Mouse (Mus musculus): ENCODE data around the gene Adora3. TPM values are rescaled to one million over a fixed set of nuclear protein-coding genes. Genes with fewer than 3 reads are reported as not detected.
"Not testable (repeated sequence)": the region's sequence is repeated elsewhere in the genome, so short reads cannot be mapped to it uniquely, and the experiment has no call there.

Adora3 gene
- polyA plus RNA-seq, 1 experiment from 2014 or later = not detected

GRCm38 (mm10) chr3:105916455-105916854 lies 45.8 kb downstream of the Adora3 start:
- not testable (repeated sequence) for H3K4me1 ChIP-seq (ENCODE audit: control insufficient read depth, insufficient read depth, low read length); H3K9me3 ChIP-seq (ENCODE audit: control insufficient read depth, low read length); H3K9ac ChIP-seq (replicated peaks; ENCODE audit: low read length); H3K4me2 ChIP-seq (ENCODE audit: low read length); H3K36me3 ChIP-seq (ENCODE audit: control insufficient read depth, insufficient read depth, low read length); DNase-seq; H3K4me3 ChIP-seq (replicated peaks; ENCODE audit: low read depth, low read length); H3K27me3 ChIP-seq (ENCODE audit: control insufficient read depth, insufficient read depth, low read length); H3K27ac ChIP-seq (replicated peaks; ENCODE audit: low read depth, low read length); ATAC-seq (ENCODE audit: low FRiP score, low TSS enrichment)

- Histone ChIP-seq H3K4me3 (replicated peaks; ENCODE audit: low read depth, low read length) (no peak overlapping the region), H3K4me2 (ENCODE audit: low read length) (no peak overlapping the region), H3K9ac (replicated peaks; ENCODE audit: low read length) (no peak overlapping the region), H3K9me3 (ENCODE audit: control insufficient read depth, low read length) (no peaks in the 10 kb centered on the region), H3K36me3 (ENCODE audit: control insufficient read depth, insufficient read depth, low read length) (no peaks in the 10 kb centered on the region), H3K27ac (replicated peaks; ENCODE audit: low read depth, low read length) (no peak overlapping the region), H3K27me3 (ENCODE audit: control insufficient read depth, insufficient read depth, low read length) (no peaks in the 10 kb centered on the region), H3K4me1 (ENCODE audit: control insufficient read depth, insufficient read depth, low read length) (no peaks in the 10 kb centered on the region)
- ATAC-seq (ENCODE audit: low FRiP score, low TSS enrichment) = no peak
- WGBS = 66% methylated on average over 10 of the region's 10 CpGs
- DNase-seq = no peak
These were observed 47.1 kb downstream of the Adora3 start for GRCm38 (mm10) chr3:105917656-105918354.

- no peak overlapping the region for H3K27ac ChIP-seq (replicated peaks; ENCODE audit: low read depth, low read length)
- WGBS = 82% methylated on average over 3 of the region's 3 CpGs
- H3K36me3 ChIP-seq (ENCODE audit: control insufficient read depth, insufficient read depth, low read length) = no peaks in the 10 kb centered on the region
- no peaks in the 10 kb centered on the region for H3K27me3 ChIP-seq (ENCODE audit: control insufficient read depth, insufficient read depth, low read length)
- H3K4me2 ChIP-seq (ENCODE audit: low read length) = no peak overlapping the region
- H3K4me3 ChIP-seq (replicated peaks; ENCODE audit: low read depth, low read length) = no peak overlapping the region
- DNase-seq = no peak
- H3K4me1 ChIP-seq (ENCODE audit: control insufficient read depth, insufficient read depth, low read length) = no peaks in the 10 kb centered on the region
- ATAC-seq (ENCODE audit: low FRiP score, low TSS enrichment) = no peak
- H3K9me3 ChIP-seq (ENCODE audit: control insufficient read depth, low read length) = no peaks in the 10 kb centered on the region
- no peak overlapping the region for H3K9ac ChIP-seq (replicated peaks; ENCODE audit: low read length)
These were observed 47.7 kb downstream of the Adora3 start for GRCm38 (mm10) chr3:105918355-105918745.

- H3K4me2 ChIP-seq (ENCODE audit: low read length); H3K9me3 ChIP-seq (ENCODE audit: control insufficient read depth, low read length); H3K36me3 ChIP-seq (ENCODE audit: control insufficient read depth, insufficient read depth, low read length); ATAC-seq (ENCODE audit: low FRiP score, low TSS enrichment); H3K27ac ChIP-seq (replicated peaks; ENCODE audit: low read depth, low read length); DNase-seq; H3K4me1 ChIP-seq (ENCODE audit: control insufficient read depth, insufficient read depth, low read length); H3K4me3 ChIP-seq (replicated peaks; ENCODE audit: low read depth, low read length); H3K27me3 ChIP-seq (ENCODE audit: control insufficient read depth, insufficient read depth, low read length); H3K9ac ChIP-seq (replicated peaks; ENCODE audit: low read length): not testable (repeated sequence)
These were observed 50.1 kb downstream of the Adora3 start for GRCm38 (mm10) chr3:105920743-105921142.

GRCm38 (mm10) chr3:105921959-105922358 lies 51.3 kb downstream of the Adora3 start:
- no peak overlapping the region for H3K9ac ChIP-seq (replicated peaks; ENCODE audit: low read length)
- H3K4me1 ChIP-seq (ENCODE audit: control insufficient read depth, insufficient read depth, low read length) = no peaks in the 10 kb centered on the region
- 74% methylated on average over 2 of the region's 2 CpGs for WGBS
- no peaks in the 10 kb centered on the region for H3K27me3 ChIP-seq (ENCODE audit: control insufficient read depth, insufficient read depth, low read length)
- H3K4me3 ChIP-seq (replicated peaks; ENCODE audit: low read depth, low read length) = no peak overlapping the region
- no peak for ATAC-seq (ENCODE audit: low FRiP score, low TSS enrichment)
- no peaks in the 10 kb centered on the region for H3K36me3 ChIP-seq (ENCODE audit: control insufficient read depth, insufficient read depth, low read length)
- DNase-seq = no peak
- H3K9me3 ChIP-seq (ENCODE audit: control insufficient read depth, low read length) = no peaks in the 10 kb centered on the region
- H3K4me2 ChIP-seq (ENCODE audit: low read length) = no peak overlapping the region
- H3K27ac ChIP-seq (replicated peaks; ENCODE audit: low read depth, low read length) = no peak overlapping the region

- no peaks in the 10 kb centered on the region for H3K27me3 ChIP-seq (ENCODE audit: control insufficient read depth, insufficient read depth, low read length)
- no peaks in the 10 kb centered on the region for H3K4me1 ChIP-seq (ENCODE audit: control insufficient read depth, insufficient read depth, low read length)
- H3K36me3 ChIP-seq (ENCODE audit: control insufficient read depth, insufficient read depth, low read length) = no peaks in the 10 kb centered on the region
- H3K4me3 ChIP-seq (replicated peaks; ENCODE audit: low read depth, low read length) = no peak overlapping the region
- ATAC-seq (ENCODE audit: low FRiP score, low TSS enrichment) (no peak), DNase-seq (no peak)
- no peak overlapping the region for H3K9ac ChIP-seq (replicated peaks; ENCODE audit: low read length)
- no peak overlapping the region for H3K4me2 ChIP-seq (ENCODE audit: low read length)
- no peaks in the 10 kb centered on the region for H3K9me3 ChIP-seq (ENCODE audit: control insufficient read depth, low read length)
- H3K27ac ChIP-seq (replicated peaks; ENCODE audit: low read depth, low read length) = no peak overlapping the region
- 90% methylated on average over 9 of the region's 9 CpGs for WGBS
These were observed 54.0 kb downstream of the Adora3 start for GRCm38 (mm10) chr3:105924616-105925015.

GRCm38 (mm10) chr3:105927561-105928194 lies 57.0 kb downstream of the Adora3 start:
- H3K36me3 ChIP-seq (ENCODE audit: control insufficient read depth, insufficient read depth, low read length) = no peaks in the 10 kb centered on the region
- ATAC-seq (ENCODE audit: low FRiP score, low TSS enrichment) (no peak), DNase-seq (no peak)
- no peak overlapping the region for H3K4me2 ChIP-seq (ENCODE audit: low read length)
- no peaks in the 10 kb centered on the region for H3K27me3 ChIP-seq (ENCODE audit: control insufficient read depth, insufficient read depth, low read length)
- no peaks in the 10 kb centered on the region for H3K4me1 ChIP-seq (ENCODE audit: control insufficient read depth, insufficient read depth, low read length)
- H3K9ac ChIP-seq (replicated peaks; ENCODE audit: low read length) = no peak overlapping the region
- H3K27ac ChIP-seq (replicated peaks; ENCODE audit: low read depth, low read length) = no peak overlapping the region
- H3K9me3 ChIP-seq (ENCODE audit: control insufficient read depth, low read length) = no peaks in the 10 kb centered on the region
- no peak overlapping the region for H3K4me3 ChIP-seq (replicated peaks; ENCODE audit: low read depth, low read length)
- 88% methylated on average over 7 of the region's 7 CpGs for WGBS

GRCm38 (mm10) chr3:105928195-105928569 lies 57.5 kb downstream of the Adora3 start:
- no peak for DNase-seq
- H3K9me3 ChIP-seq (ENCODE audit: control insufficient read depth, low read length) = no peaks in the 10 kb centered on the region
- no peak overlapping the region for H3K9ac ChIP-seq (replicated peaks; ENCODE audit: low read length)
- WGBS = 93% methylated on average over 3 of the region's 3 CpGs
- H3K27ac ChIP-seq (replicated peaks; ENCODE audit: low read depth, low read length) = no peak overlapping the region
- H3K4me2 ChIP-seq (ENCODE audit: low read length) = no peak overlapping the region
- H3K4me1 ChIP-seq (ENCODE audit: control insufficient read depth, insufficient read depth, low read length) = no peaks in the 10 kb centered on the region
- no peak for ATAC-seq (ENCODE audit: low FRiP score, low TSS enrichment)
- no peaks in the 10 kb centered on the region for H3K36me3 ChIP-seq (ENCODE audit: control insufficient read depth, insufficient read depth, low read length)
- no peak overlapping the region for H3K4me3 ChIP-seq (replicated peaks; ENCODE audit: low read depth, low read length)
- H3K27me3 ChIP-seq (ENCODE audit: control insufficient read depth, insufficient read depth, low read length) = no peaks in the 10 kb centered on the region

- ATAC-seq (ENCODE audit: low FRiP score, low TSS enrichment) (no peak), DNase-seq (no peak)
- Histone ChIP-seq H3K27me3 (ENCODE audit: control insufficient read depth, insufficient read depth, low read length) (no peaks in the 10 kb centered on the region), H3K4me3 (replicated peaks; ENCODE audit: low read depth, low read length) (no peak overlapping the region), H3K4me1 (ENCODE audit: control insufficient read depth, insufficient read depth, low read length) (no peaks in the 10 kb centered on the region), H3K27ac (replicated peaks; ENCODE audit: low read depth, low read length) (no peak overlapping the region), H3K9me3 (ENCODE audit: control insufficient read depth, low read length) (no peaks in the 10 kb centered on the region), H3K4me2 (ENCODE audit: low read length) (no peak overlapping the region), H3K36me3 (ENCODE audit: control insufficient read depth, insufficient read depth, low read length) (no peaks in the 10 kb centered on the region), H3K9ac (replicated peaks; ENCODE audit: low read length) (no peak overlapping the region)
- WGBS = 90% methylated on average over 6 of the region's 6 CpGs
These were observed 58.1 kb downstream of the Adora3 start for GRCm38 (mm10) chr3:105928781-105929180.

Data from midbrain, embryonic 14.5 days (tissue).